Mouse (Mus musculus) megakaryocyte, embryonic 14.5 days (primary cell): ENCODE results near the gene Plagl2. TPM values are rescaled to one million over a fixed set of nuclear protein-coding genes. Genes with fewer than 3 reads are reported as not detected.
A peak's percentile ranks its signal among the peaks of the same experiment; 100 is the strongest.

ENCODE experiments used
- H3K27me3 ChIP-seq: replicated peaks from 2 replicates; pipeline ENCODE3; 2012; ENCODE audit warnings: inconsistent platforms
- H3K36me3 ChIP-seq: replicated peaks from 2 replicates; pipeline ENCODE3; 2012; ENCODE audit warnings: low read length, inconsistent platforms, mixed read lengths
- H3K4me1 ChIP-seq: 2 replicates; pipeline ENCODE4 v1.6.1; 2012; ENCODE audit warnings: inconsistent platforms
- H3K4me3 ChIP-seq: replicated peaks from 2 replicates; pipeline ENCODE3; 2012; ENCODE audit warnings: moderate library complexity, mild to moderate bottlenecking, inconsistent platforms
- H3K9me3 ChIP-seq: 2 replicates; pipeline ENCODE4 v1.6.1; 2012; ENCODE audit warnings: inconsistent platforms
- FLI1 ChIP-seq: IDR thresholded peaks from 2 replicates; pipeline ENCODE4 v1.6.1; 2012; ENCODE audit warnings: low read length, inconsistent platforms, mixed read lengths
- GATA1 ChIP-seq: IDR thresholded peaks from 3 replicates; pipeline ENCODE4 v1.6.1; 2012; ENCODE audit warnings: mixed read lengths, low read length, inconsistent platforms, borderline replicate concordance
- polyA plus RNA-seq: library from polyadenylated mRNA; stranded (reverse); fragments of >175 nt; gene quantifications from 2 replicates; pipeline ENCODE4 v1.2.3, GENCODE M21; 2012; ENCODE audit warnings: low replicate concordance; ENCODE audit not compliant: insufficient read depth

Gene Plagl2
- polyA plus RNA-seq, 1 experiment = 6.8 TPM

GRCm38 (mm10) chr2:153267331-153267730 lies 26.1 kb upstream of the Plagl2 start:
- Histone ChIP-seq H3K27me3 (no peaks in the 10 kb centered on the region), H3K4me1 (peaks cover 58% of the 10 kb centered on the region), H3K9me3 (0 out of 2 replicates have a peak, but pooled peaks cover 4% of the 10 kb centered on the region), H3K36me3 (peaks cover 68% of the 10 kb centered on the region), H3K4me3 (no peak overlapping the region)
- TF ChIP-seq FLI1 = no peak
- no peak for TF ChIP-seq GATA1

GRCm38 (mm10) chr2:153263053-153263452 lies 21.8 kb upstream of the Plagl2 start:
- no peaks in the 10 kb centered on the region for H3K27me3 ChIP-seq
- peaks cover 93% of the 10 kb centered on the region for H3K36me3 ChIP-seq
- H3K4me3 ChIP-seq = no peak overlapping the region
- H3K4me1 ChIP-seq = peaks cover 44% of the 10 kb centered on the region
- TF ChIP-seq FLI1 = no peak
- no peak for TF ChIP-seq GATA1
- 0 out of 2 replicates have a peak, but pooled peaks cover 4% of the 10 kb centered on the region for H3K9me3 ChIP-seq

- H3K4me1 ChIP-seq = peaks cover 34% of the 10 kb centered on the region
- TF ChIP-seq FLI1 (no peak), GATA1 (no peak)
- H3K9me3 ChIP-seq = 0 out of 2 replicates have a peak, but pooled peaks cover 4% of the 10 kb centered on the region
- H3K4me3 ChIP-seq = no peak overlapping the region
- H3K27me3 ChIP-seq = no peaks in the 10 kb centered on the region
- peaks cover 79% of the 10 kb centered on the region for H3K36me3 ChIP-seq
These were observed 18.8 kb upstream of the Plagl2 start for GRCm38 (mm10) chr2:153259864-153260674.

- Histone ChIP-seq H3K27me3 (no peaks in the 10 kb centered on the region), H3K9me3 (0 out of 2 replicates have a peak, but pooled peaks cover 4% of the 10 kb centered on the region), H3K4me3 (no peak overlapping the region), H3K4me1 (peaks cover 29% of the 10 kb centered on the region), H3K36me3 (peaks cover 78% of the 10 kb centered on the region)
- no peak for TF ChIP-seq GATA1
- TF ChIP-seq FLI1 = no peak
These were observed 18.0 kb upstream of the Plagl2 start for GRCm38 (mm10) chr2:153259030-153259863.

- Histone ChIP-seq H3K27me3 (no peaks in the 10 kb centered on the region), H3K9me3 (no peaks in the 10 kb centered on the region), H3K4me1 (peaks cover 21% of the 10 kb centered on the region), H3K36me3 (peaks cover 78% of the 10 kb centered on the region), H3K4me3 (no peak overlapping the region)
- no peak for TF ChIP-seq GATA1
- TF ChIP-seq FLI1 = no peak
These were observed 15.4 kb upstream of the Plagl2 start for GRCm38 (mm10) chr2:153256604-153257003.

GRCm38 (mm10) chr2:153249751-153250150 lies 8.5 kb upstream of the Plagl2 start:
- no peak for TF ChIP-seq FLI1
- TF ChIP-seq GATA1 = no peak
- peaks cover 75% of the 10 kb centered on the region for H3K36me3 ChIP-seq
- no peaks in the 10 kb centered on the region for H3K27me3 ChIP-seq
- H3K4me3 ChIP-seq = no peak overlapping the region
- no peaks in the 10 kb centered on the region for H3K9me3 ChIP-seq
- peaks cover 14% of the 10 kb centered on the region for H3K4me1 ChIP-seq

- TF ChIP-seq GATA1 = no peak
- no peak for TF ChIP-seq FLI1
- H3K36me3 ChIP-seq = peaks cover 42% of the 10 kb centered on the region
- H3K27me3 ChIP-seq = no peaks in the 10 kb centered on the region
- no peaks in the 10 kb centered on the region for H3K9me3 ChIP-seq
- peak overlapping the region; percentile 97 for H3K4me3 ChIP-seq
- H3K4me1 ChIP-seq = peaks cover 71% of the 10 kb centered on the region
These were observed 930 bp upstream of the Plagl2 start for GRCm38 (mm10) chr2:153242156-153242555.

- Histone ChIP-seq H3K27me3 (no peaks in the 10 kb centered on the region), H3K4me3 (peak overlapping the region; percentile 97), H3K4me1 (peaks cover 81% of the 10 kb centered on the region), H3K36me3 (peaks cover 51% of the 10 kb centered on the region), H3K9me3 (no peaks in the 10 kb centered on the region)
- TF ChIP-seq GATA1 = no peak
- no peak for TF ChIP-seq FLI1
These were observed 458 bp downstream of the Plagl2 start for GRCm38 (mm10) chr2:153240701-153241235.

GRCm38 (mm10) chr2:153239860-153240480 lies 1.3 kb downstream of the Plagl2 start:
- Histone ChIP-seq H3K4me3 (peak overlapping the region; percentile 97), H3K9me3 (no peaks in the 10 kb centered on the region), H3K36me3 (peaks cover 52% of the 10 kb centered on the region), H3K27me3 (no peaks in the 10 kb centered on the region), H3K4me1 (peaks cover 76% of the 10 kb centered on the region)
- TF ChIP-seq GATA1 (no peak), FLI1 (no peak)
